Mouse (Mus musculus) hindbrain, embryonic 13.5 days (tissue): ENCODE data around the gene Znhit1. TPM values are rescaled to one million over a fixed set of nuclear protein-coding genes. Genes with fewer than 3 reads are reported as not detected.
"Not testable (repeated sequence)": the region's sequence is repeated elsewhere in the genome, so short reads cannot be mapped to it uniquely, and the experiment has no call there.

Experiments used
- ATAC-seq: fragments of 200-750 bp; cut with Nextera tagmentation; 2 replicates; pipeline ENCODE4 v1.8.0; 2017; ENCODE audit warnings: moderate TSS enrichment; ENCODE audit not compliant: low FRiP score
- H3K27ac ChIP-seq: fragments of 300-500 bp; sonication (generic); 2 replicates; pipeline ENCODE4 v1.5.1; 2015; ENCODE audit warnings: inconsistent platforms, mild to moderate bottlenecking, moderate library complexity
- H3K27me3 ChIP-seq: fragments of 300-500 bp; sonication (generic); 2 replicates; pipeline ENCODE4 v1.6.1; 2015; ENCODE audit warnings: mild to moderate bottlenecking, inconsistent platforms
- H3K36me3 ChIP-seq: fragments of 300-500 bp; sonication (generic); 2 replicates; pipeline ENCODE4 v1.6.1; 2015; ENCODE audit warnings: mild to moderate bottlenecking, inconsistent platforms
- H3K4me1 ChIP-seq: fragments of 300-500 bp; sonication (generic); replicated peaks from 2 replicates; pipeline ENCODE4 v1.6.1; 2015; ENCODE audit warnings: inconsistent platforms
- H3K4me2 ChIP-seq: fragments of 300-500 bp; sonication (generic); 2 replicates; pipeline ENCODE4 v1.6.1; 2015; ENCODE audit warnings: inconsistent platforms, mild to moderate bottlenecking, moderate library complexity
- H3K4me3 ChIP-seq: fragments of 300-500 bp; sonication (generic); 2 replicates; pipeline ENCODE4 v1.5.1; 2015; ENCODE audit warnings: mild to moderate bottlenecking, inconsistent platforms
- H3K9ac ChIP-seq: fragments of 300-500 bp; sonication (generic); 2 replicates; pipeline ENCODE4 v1.6.1; 2015; ENCODE audit warnings: mild to moderate bottlenecking, inconsistent platforms
- H3K9me3 ChIP-seq: fragments of 300-500 bp; sonication (generic); 2 replicates; pipeline ENCODE4 v1.6.1; 2016; ENCODE audit warnings: inconsistent platforms
- WGBS: fragments of 180-500 bp; shearing (Covaris S2); methylation state at CpG from one replicate; pipeline ENCODE4 v1.1.7; 2015; 5-methylcytosine and 5-hydroxymethylcytosine counted together
- polyA plus RNA-seq: library from polyadenylated mRNA; unstranded; fragments of >200 nt; fragmentation: Nextera tagmentation; extraction: Ambion mirVana; gene quantifications from 2 replicates; pipeline ENCODE4 v1.2.1, GENCODE M21; 2015

Gene Znhit1
- polyA plus RNA-seq, 1 experiment from 2014 or later = 109 TPM

GRCm38 (mm10) chr5:136947874-136948273 is 39.9 kb downstream of the Znhit1 start:
- Histone ChIP-seq H3K27ac (no peak overlapping the region), H3K4me1 (peaks cover 5% of the 10 kb centered on the region; the same call in 1 of the 2 replicates), H3K9ac (no peak overlapping the region), H3K4me3 (no peak overlapping the region), H3K4me2 (no peak overlapping the region), H3K36me3 (no peaks in the 10 kb centered on the region), H3K9me3 (no peaks in the 10 kb centered on the region), H3K27me3 (no peaks in the 10 kb centered on the region)
- no peak for ATAC-seq

GRCm38 (mm10) chr5:136945084-136945483 is 42.7 kb downstream of the Znhit1 start:
- Histone ChIP-seq H3K9ac (no peak overlapping the region), H3K4me1 (no peaks in the 10 kb centered on the region), H3K27ac (no peak overlapping the region), H3K4me3 (no peak overlapping the region), H3K9me3 (no peaks in the 10 kb centered on the region), H3K4me2 (no peak overlapping the region), H3K27me3 (no peaks in the 10 kb centered on the region), H3K36me3 (no peaks in the 10 kb centered on the region)
- ATAC-seq = no peak
- 80% methylated on average over 12 of the region's 12 CpGs for WGBS

GRCm38 (mm10) chr5:136943382-136943781 is 44.4 kb downstream of the Znhit1 start:
- no peak overlapping the region for H3K9ac ChIP-seq
- H3K36me3 ChIP-seq = no peaks in the 10 kb centered on the region
- 81% methylated on average over 2 of the region's 2 CpGs for WGBS
- H3K4me2 ChIP-seq = no peak overlapping the region
- H3K27me3 ChIP-seq = no peaks in the 10 kb centered on the region
- no peaks in the 10 kb centered on the region for H3K4me1 ChIP-seq
- H3K9me3 ChIP-seq = no peaks in the 10 kb centered on the region
- no peak overlapping the region for H3K4me3 ChIP-seq
- no peak overlapping the region for H3K27ac ChIP-seq
- no peak for ATAC-seq

GRCm38 (mm10) chr5:136942781-136943180 is 45.0 kb downstream of the Znhit1 start:
- Histone ChIP-seq H3K27ac (no peak overlapping the region), H3K4me3 (no peak overlapping the region)
- WGBS = 79% methylated on average over 3 of the region's 3 CpGs

GRCm38 (mm10) chr5:136940845-136941560 is 46.8 kb downstream of the Znhit1 start:
- Histone ChIP-seq H3K4me2 (no peak overlapping the region), H3K4me3 (no peak overlapping the region), H3K9ac (no peak overlapping the region), H3K4me1 (no peaks in the 10 kb centered on the region), H3K36me3 (no peaks in the 10 kb centered on the region), H3K27ac (no peak overlapping the region), H3K9me3 (no peaks in the 10 kb centered on the region), H3K27me3 (no peaks in the 10 kb centered on the region)
- no peak for ATAC-seq
- WGBS = 89% methylated on average over 12 of the region's 12 CpGs

More at GRCm38 (mm10) chr5:136942781-136943180, 45.0 kb downstream of the Znhit1 start:
- H3K9ac ChIP-seq = no peak overlapping the region
- H3K4me2 ChIP-seq = no peak overlapping the region
- no peaks in the 10 kb centered on the region for H3K36me3 ChIP-seq
- no peaks in the 10 kb centered on the region for H3K27me3 ChIP-seq
- no peaks in the 10 kb centered on the region for H3K4me1 ChIP-seq
- no peak for ATAC-seq
- no peaks in the 10 kb centered on the region for H3K9me3 ChIP-seq

- H3K27me3 ChIP-seq, H3K36me3 ChIP-seq, H3K4me3 ChIP-seq, H3K9me3 ChIP-seq, H3K4me2 ChIP-seq, H3K4me1 ChIP-seq, H3K9ac ChIP-seq, H3K27ac ChIP-seq, ATAC-seq: not testable (repeated sequence)
- WGBS = 89% methylated on average over 6 of the region's 6 CpGs
Observed at GRCm38 (mm10) chr5:136940029-136940428, 47.8 kb downstream of the Znhit1 start.

GRCm38 (mm10) chr5:136939284-136939683 is 48.5 kb downstream of the Znhit1 start:
- H3K4me2 ChIP-seq = no peak overlapping the region
- no peaks in the 10 kb centered on the region for H3K27me3 ChIP-seq
- H3K36me3 ChIP-seq = no peaks in the 10 kb centered on the region
- H3K27ac ChIP-seq = no peak overlapping the region
- no peak overlapping the region for H3K4me3 ChIP-seq
- H3K9ac ChIP-seq = no peak overlapping the region
- H3K4me1 ChIP-seq = no peaks in the 10 kb centered on the region
- no peak for ATAC-seq
- WGBS = 64% methylated on average over 7 of the region's 7 CpGs
- no peaks in the 10 kb centered on the region for H3K9me3 ChIP-seq

- ATAC-seq = no peak
- 91% methylated on average over 5 of the region's 5 CpGs for WGBS
- H3K36me3 ChIP-seq = no peaks in the 10 kb centered on the region
Observed at GRCm38 (mm10) chr5:136937621-136938020, 50.2 kb downstream of the Znhit1 start.

GRCm38 (mm10) chr5:136936750-136937149 is 51.1 kb downstream of the Znhit1 start:
- Histone ChIP-seq H3K27me3 (no peaks in the 10 kb centered on the region), H3K9me3 (no peaks in the 10 kb centered on the region), H3K9ac (no peak overlapping the region), H3K27ac (no peak overlapping the region), H3K4me3 (no peak overlapping the region), H3K4me1 (no peaks in the 10 kb centered on the region), H3K36me3 (no peaks in the 10 kb centered on the region), H3K4me2 (no peak overlapping the region)
- ATAC-seq = no peak
- 87% methylated on average over 6 of the region's 6 CpGs for WGBS

More at GRCm38 (mm10) chr5:136937621-136938020, 50.2 kb downstream of the Znhit1 start:
- Histone ChIP-seq H3K9me3 (no peaks in the 10 kb centered on the region), H3K4me1 (no peaks in the 10 kb centered on the region), H3K4me2 (no peak overlapping the region), H3K4me3 (no peak overlapping the region), H3K9ac (no peak overlapping the region), H3K27ac (no peak overlapping the region), H3K27me3 (no peaks in the 10 kb centered on the region)

GRCm38 (mm10) chr5:136935905-136936695 is 51.7 kb downstream of the Znhit1 start:
- Histone ChIP-seq H3K27ac (no peak overlapping the region), H3K36me3 (no peaks in the 10 kb centered on the region), H3K4me3 (no peak overlapping the region), H3K27me3 (no peaks in the 10 kb centered on the region), H3K4me2 (no peak overlapping the region), H3K9ac (no peak overlapping the region), H3K9me3 (no peaks in the 10 kb centered on the region), H3K4me1 (no peaks in the 10 kb centered on the region)
- no peak for ATAC-seq
- WGBS = 68% methylated on average over 7 of the region's 7 CpGs

GRCm38 (mm10) chr5:136933930-136934329 is 53.9 kb downstream of the Znhit1 start:
- H3K27ac ChIP-seq = no peak overlapping the region
- no peak overlapping the region for H3K9ac ChIP-seq
- no peak for ATAC-seq
- WGBS = 88% methylated on average over 6 of the region's 6 CpGs
- H3K27me3 ChIP-seq = no peaks in the 10 kb centered on the region
- H3K9me3 ChIP-seq = no peaks in the 10 kb centered on the region
- no peak overlapping the region for H3K4me2 ChIP-seq
- no peak overlapping the region for H3K4me3 ChIP-seq
- H3K36me3 ChIP-seq = no peaks in the 10 kb centered on the region
- peaks cover 3% of the 10 kb centered on the region; the same call in 1 of the 2 replicates for H3K4me1 ChIP-seq

GRCm38 (mm10) chr5:136932956-136933355 is 54.9 kb downstream of the Znhit1 start:
- peaks cover 3% of the 10 kb centered on the region; the same call in 1 of the 2 replicates for H3K4me1 ChIP-seq
- no peak overlapping the region for H3K9ac ChIP-seq
- 83% methylated on average over 5 of the region's 5 CpGs for WGBS
- H3K4me2 ChIP-seq = no peak overlapping the region
- H3K4me3 ChIP-seq = no peak overlapping the region
- no peak overlapping the region for H3K27ac ChIP-seq
- no peaks in the 10 kb centered on the region for H3K27me3 ChIP-seq
- no peaks in the 10 kb centered on the region for H3K36me3 ChIP-seq
- no peaks in the 10 kb centered on the region for H3K9me3 ChIP-seq
- no peak for ATAC-seq
